Mouse (Mus musculus) lung, embryonic 14.5 days (tissue): Measurements from ENCODE around the gene Man1c1. TPM values are rescaled to one million over a fixed set of nuclear protein-coding genes. Genes with fewer than 3 reads are reported as not detected.

Experiments
- ATAC-seq: fragments of 200-750 bp; cut with Nextera tagmentation; 2 replicates; pipeline ENCODE4 v1.8.0; 2017; ENCODE audit warnings: mild to moderate bottlenecking, moderate TSS enrichment, moderate library complexity; ENCODE audit not compliant: insufficient read depth
- DNase-seq: peaks from one replicate; pipeline ENCODE4 v3.0.0-alpha.2; 2015
- H3K27ac ChIP-seq: fragments of 300-500 bp; sonication (generic); 2 replicates; pipeline ENCODE4 v1.5.1; 2014; ENCODE audit warnings: low read depth, mild to moderate bottlenecking, moderate library complexity
- H3K27me3 ChIP-seq: fragments of 300-500 bp; sonication (generic); 2 replicates; pipeline ENCODE4 v1.6.1; 2014; ENCODE audit warnings: low read length, control low read depth; ENCODE audit not compliant: insufficient read depth
- H3K36me3 ChIP-seq: fragments of 300-500 bp; sonication (generic); 2 replicates; pipeline ENCODE4 v1.6.1; 2014; ENCODE audit warnings: control low read depth; ENCODE audit not compliant: insufficient read depth
- H3K4me1 ChIP-seq: fragments of 300-500 bp; sonication (generic); 2 replicates; pipeline ENCODE4 v1.6.1; 2014; ENCODE audit warnings: antibody characterized with exemption, control low read depth; ENCODE audit not compliant: insufficient read depth
- H3K4me2 ChIP-seq: fragments of 300-500 bp; sonication (generic); 2 replicates; pipeline ENCODE4 v1.6.1; 2014; ENCODE audit warnings: mild to moderate bottlenecking
- H3K4me3 ChIP-seq: fragments of 300-500 bp; sonication (generic); 2 replicates; pipeline ENCODE4 v1.5.1; 2014; ENCODE audit warnings: low read depth, low read length
- H3K9ac ChIP-seq: fragments of 300-500 bp; sonication (generic); 2 replicates; pipeline ENCODE4 v1.6.1; 2014
- H3K9me3 ChIP-seq: fragments of 300-500 bp; sonication (generic); 2 replicates; pipeline ENCODE4 v1.6.1; 2016; ENCODE audit warnings: low read depth, low read length, control low read depth
- CTCF ChIP-seq: IDR thresholded peaks from 2 replicates; pipeline ENCODE4 v1.5.1; 2016; ENCODE audit warnings: antibody characterized with exemption, low read depth
- WGBS: fragments of 180-500 bp; shearing (Covaris S2); extraction: QIAGEN DNeasy Blood & Tissue Kit; methylation state at CpG from one replicate; pipeline ENCODE4 v1.1.7; 2014; 5-methylcytosine and 5-hydroxymethylcytosine counted together
- polyA plus RNA-seq: library from polyadenylated mRNA; unstranded; fragments of >200 nt; fragmentation: Nextera tagmentation; extraction: Ambion mirVana; gene quantifications from 2 replicates; pipeline ENCODE4 v1.2.1, GENCODE M21; 2014

Man1c1 gene
- polyA plus RNA-seq, 1 experiment from 2014 or later: 3.3 TPM

- DNase-seq (no peak), ATAC-seq (no peak)
- Histone ChIP-seq H3K4me3 (no peak overlapping the region), H3K27ac (no peak overlapping the region), H3K36me3 (no peaks in the 10 kb centered on the region), H3K4me1 (no peaks in the 10 kb centered on the region; the same call in 1 of the 2 replicates), H3K9ac (no peak overlapping the region), H3K4me2 (no peak overlapping the region), H3K27me3 (no peaks in the 10 kb centered on the region), H3K9me3 (no peaks in the 10 kb centered on the region)
- TF ChIP-seq CTCF: no peak
- WGBS: 65% methylated on average over 17 of the region's 17 CpGs
These were observed 34.2 kb downstream of the Man1c1 start for GRCm38 (mm10) chr4:134669742-134670354.

GRCm38 (mm10) chr4:134668355-134669028 is 35.6 kb downstream of the Man1c1 start:
- Histone ChIP-seq H3K36me3 (no peaks in the 10 kb centered on the region), H3K4me1 (no peaks in the 10 kb centered on the region; the same call in 1 of the 2 replicates), H3K27ac (no peak overlapping the region), H3K27me3 (no peaks in the 10 kb centered on the region), H3K9me3 (no peaks in the 10 kb centered on the region), H3K9ac (no peak overlapping the region), H3K4me3 (no peak overlapping the region), H3K4me2 (no peak overlapping the region)
- DNase-seq: no peak
- TF ChIP-seq CTCF: no peak
- no peak for ATAC-seq
- 50% methylated on average over 12 of the region's 12 CpGs for WGBS

DNA sequence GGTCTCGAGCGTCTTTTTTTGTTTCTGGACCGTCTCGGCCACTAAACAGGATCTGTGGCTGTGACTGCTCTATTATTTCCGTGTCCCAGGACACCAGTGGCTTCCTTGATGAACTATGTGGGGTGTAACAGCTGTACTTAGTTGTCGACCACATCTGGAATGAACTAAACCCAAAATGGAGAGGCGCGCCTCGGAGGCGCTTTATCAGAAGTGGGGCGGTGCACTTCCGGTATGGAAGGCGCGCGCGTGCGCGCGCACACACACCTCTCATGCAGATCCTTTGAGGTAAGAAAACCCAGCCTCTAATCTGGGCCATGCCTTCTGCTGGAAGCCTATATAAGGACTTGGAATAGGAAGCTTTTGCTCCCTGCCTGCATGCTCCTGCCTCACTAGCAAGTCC is 37.7 kb downstream of the Man1c1 start:
- WGBS: 88% methylated on average over 19 of the region's 19 CpGs
- Histone ChIP-seq H3K9ac (no peak overlapping the region), H3K4me3 (no peak overlapping the region), H3K27ac (no peak overlapping the region), H3K9me3 (no peaks in the 10 kb centered on the region), H3K27me3 (no peaks in the 10 kb centered on the region), H3K4me2 (no peak overlapping the region), H3K36me3 (no peaks in the 10 kb centered on the region), H3K4me1 (no peaks in the 10 kb centered on the region; the same call in 1 of the 2 replicates)
- no peak for TF ChIP-seq CTCF
- DNase-seq: no peak
- ATAC-seq: no peak

- H3K36me3 ChIP-seq: no peaks in the 10 kb centered on the region
- H3K4me1 ChIP-seq: 0 out of 2 replicates have a peak, but pooled peaks cover 5% of the 10 kb centered on the region
- H3K9me3 ChIP-seq: no peaks in the 10 kb centered on the region
- WGBS: 28% methylated on average over 10 of the region's 10 CpGs
- no peak overlapping the region for H3K4me2 ChIP-seq
- H3K27me3 ChIP-seq: peaks cover 7% of the 10 kb centered on the region; the same call in 1 of the 2 replicates
- H3K27ac ChIP-seq: no peak overlapping the region
- ATAC-seq (no peak), DNase-seq (no peak)
- no peak for TF ChIP-seq CTCF
- no peak overlapping the region for H3K4me3 ChIP-seq
- no peak overlapping the region for H3K9ac ChIP-seq
These were observed 41.0 kb downstream of the Man1c1 start for GRCm38 (mm10) chr4:134663052-134663451.

- ATAC-seq (no peak), DNase-seq (no peak)
- Histone ChIP-seq H3K4me1 (0 out of 2 replicates have a peak, but pooled peaks cover 5% of the 10 kb centered on the region), H3K9ac (no peak overlapping the region), H3K27ac (no peak overlapping the region), H3K4me3 (no peak overlapping the region), H3K27me3 (peaks cover 7% of the 10 kb centered on the region; the same call in 1 of the 2 replicates), H3K9me3 (no peaks in the 10 kb centered on the region), H3K4me2 (no peak overlapping the region), H3K36me3 (no peaks in the 10 kb centered on the region)
- TF ChIP-seq CTCF: no peak
- 39% methylated on average over 18 of the region's 18 CpGs for WGBS
These were observed 43.4 kb downstream of the Man1c1 start for GRCm38 (mm10) chr4:134660630-134661183.

GRCm38 (mm10) chr4:134659354-134660301 is 44.5 kb downstream of the Man1c1 start:
- H3K4me3 ChIP-seq: peak overlapping the region; percentile 8; the same call in 1 of the 2 replicates
- H3K4me1 ChIP-seq: 0 out of 2 replicates have a peak, but pooled peaks cover 5% of the 10 kb centered on the region
- peak overlapping the region; percentile 58 for H3K4me2 ChIP-seq
- no peak overlapping the region; the same call in 1 of the 2 replicates for H3K27ac ChIP-seq
- 9% methylated on average over 27 of the region's 27 CpGs for WGBS
- peaks cover 7% of the 10 kb centered on the region; the same call in 1 of the 2 replicates for H3K27me3 ChIP-seq
- DNase-seq (peak; percentile 63), ATAC-seq (peak; percentile 60)
- H3K9me3 ChIP-seq: no peaks in the 10 kb centered on the region
- TF ChIP-seq CTCF: peak; percentile 40; the same call in 1 of the 2 replicates
- no peaks in the 10 kb centered on the region for H3K36me3 ChIP-seq
- H3K9ac ChIP-seq: peak overlapping the region; percentile 5; the same call in 1 of the 2 replicates
